Mouse (Mus musculus) lung, postnatal 0 days (tissue): Measurements from ENCODE around the gene Rab5if. TPM values are rescaled to one million over a fixed set of nuclear protein-coding genes. Genes with fewer than 3 reads are reported as not detected.
"Not testable (repeated sequence)": the region's sequence is repeated elsewhere in the genome, so short reads cannot be mapped to it uniquely, and the experiment has no call there.

Experiments used
- ATAC-seq: fragments of 200-750 bp; cut with Nextera tagmentation; 2 replicates; pipeline ENCODE4 v1.8.0; 2017; ENCODE audit warnings: moderate library complexity
- DNase-seq: peaks from one replicate; pipeline ENCODE4 v3.0.0-alpha.2; 2016; ENCODE audit warnings: low spot score
- H3K27ac ChIP-seq: fragments of 300-500 bp; sonication (generic); 2 replicates; pipeline ENCODE4 v1.5.1; 2014; ENCODE audit warnings: antibody characterized with exemption, mild to moderate bottlenecking, low read length, mixed read lengths
- H3K27me3 ChIP-seq: fragments of 300-500 bp; sonication (generic); replicated peaks from 2 replicates; pipeline ENCODE4 v1.6.1; 2014; ENCODE audit warnings: low read length, mixed read lengths; ENCODE audit not compliant: insufficient read depth
- H3K36me3 ChIP-seq: fragments of 300-500 bp; sonication (generic); 2 replicates; pipeline ENCODE4 v1.6.1; 2014; ENCODE audit warnings: low read length, mixed read lengths; ENCODE audit not compliant: insufficient read depth
- H3K4me1 ChIP-seq: fragments of 300-500 bp; sonication (generic); 2 replicates; pipeline ENCODE4 v1.6.1; 2014; ENCODE audit warnings: antibody characterized with exemption, low read depth, low read length, mixed read lengths; ENCODE audit not compliant: insufficient read depth
- H3K4me2 ChIP-seq: fragments of 300-500 bp; sonication (generic); replicated peaks from 2 replicates; pipeline ENCODE4 v1.6.1; 2014; ENCODE audit warnings: low read depth, mild to moderate bottlenecking, low read length, moderate library complexity, mixed read lengths
- H3K4me3 ChIP-seq: fragments of 300-500 bp; sonication (generic); 2 replicates; pipeline ENCODE4 v1.5.1; 2014; ENCODE audit warnings: low read depth, low read length
- H3K9ac ChIP-seq: fragments of 300-500 bp; sonication (generic); replicated peaks from 2 replicates; pipeline ENCODE4 v1.6.1; 2014; ENCODE audit warnings: low read depth, mild to moderate bottlenecking
- H3K9me3 ChIP-seq: fragments of 300-500 bp; sonication (generic); 2 replicates; pipeline ENCODE4 v1.6.1; 2016; ENCODE audit warnings: low read length, mixed read lengths
- CTCF ChIP-seq: IDR thresholded peaks from 2 replicates; pipeline ENCODE4 v1.5.1; 2016; ENCODE audit warnings: antibody characterized with exemption, mild to moderate bottlenecking
- EP300 ChIP-seq: IDR thresholded peaks from 2 replicates; pipeline ENCODE4 v1.6.1; 2016; ENCODE audit warnings: antibody characterized with exemption, mild to moderate bottlenecking, control low read depth
- WGBS: fragments of 180-500 bp; shearing (Covaris S2); extraction: QIAGEN DNeasy Blood & Tissue Kit; methylation state at CpG from one replicate; pipeline ENCODE4 v1.1.7; 2014; 5-methylcytosine and 5-hydroxymethylcytosine counted together
- polyA plus RNA-seq: library from polyadenylated mRNA; unstranded; fragments of >200 nt; fragmentation: Nextera tagmentation; extraction: Ambion mirVana; gene quantifications from 2 replicates; pipeline ENCODE4 v1.2.1, GENCODE M21; 2015

Gene Rab5if
- polyA plus RNA-seq, 1 experiment from 2014 or later, result 271 TPM

DNA sequence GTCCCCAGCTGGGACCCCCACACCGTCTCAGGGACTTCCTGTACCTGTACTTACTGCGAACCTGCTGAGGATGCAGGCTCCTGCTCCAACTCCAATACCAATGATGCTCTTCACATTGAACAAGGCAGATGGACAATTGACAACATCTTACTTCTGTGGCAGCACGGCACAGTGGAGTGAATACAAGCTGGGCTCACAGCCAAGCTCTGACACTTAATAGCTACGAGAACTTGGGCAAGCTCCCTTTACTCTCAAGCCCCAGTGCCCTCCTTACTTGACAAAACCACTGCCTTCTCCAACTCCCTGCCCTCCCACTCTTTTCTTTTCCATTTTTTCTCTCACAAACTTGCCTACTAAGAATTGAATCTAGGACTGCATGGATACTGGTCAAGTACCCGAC lies 50.3 kb downstream of the Rab5if start:
- Histone ChIP-seq H3K36me3 (no peaks in the 10 kb centered on the region), H3K9ac (no peak overlapping the region), H3K4me3 (no peak overlapping the region), H3K9me3 (no peaks in the 10 kb centered on the region), H3K4me2 (no peak overlapping the region), H3K27me3 (no peaks in the 10 kb centered on the region), H3K27ac (no peak overlapping the region), H3K4me1 (no peaks in the 10 kb centered on the region)
- no peak for TF ChIP-seq CTCF
- no peak for TF ChIP-seq EP300
- ATAC-seq, result no peak
- peak; percentile 51 for DNase-seq
- 44% methylated on average over 5 of the region's 5 CpGs for WGBS

DNA sequence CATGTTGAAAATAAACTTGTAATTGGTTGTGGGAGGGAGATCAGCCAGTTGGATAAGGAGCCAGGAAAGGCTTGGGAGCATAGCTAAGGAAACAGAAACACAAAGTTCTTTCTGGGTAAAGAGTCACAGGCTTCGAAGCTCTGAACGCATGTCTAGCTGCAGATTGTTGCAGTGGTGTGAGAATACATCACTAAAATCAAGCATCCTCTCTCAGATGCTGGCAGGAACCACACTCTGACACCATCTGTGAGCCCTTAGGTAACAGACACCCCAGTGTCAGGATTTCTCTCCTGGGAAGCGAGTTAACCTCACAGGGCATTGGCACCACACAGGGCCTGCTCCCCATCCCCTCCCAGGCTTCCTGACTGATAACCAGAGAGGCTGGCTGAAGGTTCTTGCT lies 52.6 kb downstream of the Rab5if start:
- WGBS, result 76% methylated on average over 3 of the region's 3 CpGs
- H3K4me2 ChIP-seq, result no peak overlapping the region
- no peaks in the 10 kb centered on the region for H3K9me3 ChIP-seq
- no peak overlapping the region for H3K4me3 ChIP-seq
- DNase-seq (no peak), ATAC-seq (no peak)
- no peak overlapping the region for H3K9ac ChIP-seq
- H3K27ac ChIP-seq, result no peak overlapping the region
- TF ChIP-seq CTCF, result no peak
- TF ChIP-seq EP300, result no peak
- no peaks in the 10 kb centered on the region for H3K27me3 ChIP-seq
- no peaks in the 10 kb centered on the region for H3K4me1 ChIP-seq
- H3K36me3 ChIP-seq, result no peaks in the 10 kb centered on the region

DNA sequence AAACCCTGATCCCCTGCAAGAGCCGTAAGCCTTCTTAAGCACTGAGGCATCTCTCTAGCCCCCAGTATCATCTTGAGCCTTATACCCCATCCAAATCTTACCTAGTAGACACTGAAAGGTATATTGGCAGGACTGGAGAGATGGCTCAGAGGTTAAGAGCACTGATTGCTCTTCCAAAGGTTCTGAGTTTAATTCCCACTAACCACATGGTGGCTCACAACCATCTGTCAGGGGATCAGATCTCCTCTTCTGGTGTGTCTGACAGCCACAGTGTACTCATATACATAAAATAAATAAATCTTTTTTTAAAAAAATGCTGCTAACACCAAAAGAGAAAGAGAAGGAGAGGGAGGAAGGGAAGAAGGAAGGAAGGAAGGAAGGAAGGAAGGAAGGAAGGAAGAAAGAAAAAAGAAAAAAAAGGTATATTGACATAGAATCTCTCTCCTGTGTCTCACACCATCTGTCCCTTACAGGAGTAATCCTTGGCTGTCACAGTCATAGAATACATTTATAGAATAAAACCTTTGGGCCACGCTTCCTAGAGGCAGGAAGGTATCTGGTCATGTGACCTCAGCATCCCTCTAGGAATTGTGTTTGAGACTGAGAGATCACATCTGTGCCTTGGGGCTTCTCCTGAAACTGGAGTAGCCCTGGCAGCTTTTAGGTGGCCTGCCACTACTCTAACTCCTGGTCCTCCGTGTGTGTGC lies 53.6 kb downstream of the Rab5if start:
- H3K4me3 ChIP-seq, result no peak overlapping the region
- no peak overlapping the region for H3K27ac ChIP-seq
- no peaks in the 10 kb centered on the region for H3K4me1 ChIP-seq
- DNase-seq (no peak), ATAC-seq (no peak)
- H3K9ac ChIP-seq, result no peak overlapping the region
- TF ChIP-seq EP300, result no peak
- TF ChIP-seq CTCF, result no peak
- no peaks in the 10 kb centered on the region for H3K27me3 ChIP-seq
- no peaks in the 10 kb centered on the region for H3K36me3 ChIP-seq
- WGBS, result 73% methylated on average over 3 of the region's 3 CpGs
- H3K4me2 ChIP-seq, result no peak overlapping the region
- H3K9me3 ChIP-seq, result no peaks in the 10 kb centered on the region

DNA sequence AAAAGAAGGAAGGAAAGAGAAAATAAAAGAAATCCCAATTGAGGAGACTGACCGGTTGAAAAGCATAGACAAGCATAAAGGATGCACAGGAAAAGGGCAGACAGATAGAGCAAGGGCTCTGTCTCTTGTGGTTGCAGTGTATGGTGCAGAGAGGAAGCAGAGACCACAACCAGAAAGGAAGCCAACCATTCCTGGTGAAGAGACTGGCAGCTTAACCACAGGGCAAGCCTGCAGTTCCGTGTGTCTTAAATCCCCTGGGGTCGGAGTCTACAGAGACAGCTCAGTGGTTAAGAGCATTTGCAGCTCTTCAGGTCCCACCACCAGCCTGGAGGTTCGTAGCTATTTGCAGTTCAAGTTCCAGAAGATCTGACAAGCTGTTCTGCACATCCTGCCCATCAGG lies 55.6 kb downstream of the Rab5if start:
- ATAC-seq (no peak), DNase-seq (no peak)
- no peaks in the 10 kb centered on the region for H3K9me3 ChIP-seq
- no peaks in the 10 kb centered on the region for H3K27me3 ChIP-seq
- no peak overlapping the region for H3K9ac ChIP-seq
- no peaks in the 10 kb centered on the region for H3K36me3 ChIP-seq
- no peaks in the 10 kb centered on the region for H3K4me1 ChIP-seq
- H3K27ac ChIP-seq, result no peak overlapping the region
- H3K4me2 ChIP-seq, result no peak overlapping the region
- H3K4me3 ChIP-seq, result no peak overlapping the region
- TF ChIP-seq EP300, result no peak
- no peak for TF ChIP-seq CTCF
- 51% methylated on average over 4 of the region's 4 CpGs for WGBS

DNA sequence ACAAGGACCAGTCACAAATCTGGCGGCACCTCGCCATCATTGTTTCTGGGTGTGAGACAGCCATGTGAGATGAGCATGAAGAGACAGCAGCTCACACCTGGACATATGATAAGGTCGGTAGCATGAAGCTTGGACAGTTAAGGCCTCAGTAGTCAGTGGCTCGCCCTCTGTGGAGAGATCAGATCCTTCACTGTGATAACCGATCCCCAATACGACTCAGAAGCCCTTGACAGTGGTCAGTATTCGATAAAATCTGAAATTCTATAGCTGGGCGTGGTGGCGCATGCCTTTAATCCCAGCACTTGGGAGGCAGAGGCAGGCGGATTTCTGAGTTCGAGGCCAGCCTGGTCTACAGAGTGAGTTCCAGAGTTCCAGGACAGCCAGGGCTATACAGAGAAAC lies 56.3 kb downstream of the Rab5if start:
- not testable (repeated sequence) for ATAC-seq, H3K4me1 ChIP-seq, H3K27ac ChIP-seq, H3K36me3 ChIP-seq, H3K4me2 ChIP-seq, H3K9ac ChIP-seq, H3K4me3 ChIP-seq, DNase-seq, H3K27me3 ChIP-seq, H3K9me3 ChIP-seq
- WGBS, result 87% methylated on average over 11 of the region's 11 CpGs

DNA sequence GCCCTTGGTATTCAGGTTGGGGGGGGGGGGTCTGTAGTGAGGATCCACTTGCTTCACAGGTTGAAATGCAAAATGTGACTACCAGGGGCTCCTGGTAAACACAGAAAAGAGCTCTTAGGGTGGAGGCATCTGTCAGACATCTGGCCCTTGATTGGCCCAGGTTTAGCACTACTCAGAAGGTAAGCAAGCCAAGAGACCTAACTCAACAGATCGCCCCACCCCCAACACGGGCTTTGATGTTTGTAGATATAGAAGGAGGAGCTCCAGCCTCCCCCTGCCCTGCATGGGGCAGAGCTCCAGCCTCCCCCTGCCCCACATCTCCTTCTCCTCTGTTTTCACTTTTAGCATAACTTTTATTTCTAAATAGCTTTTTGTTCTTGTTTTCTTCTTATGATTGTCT lies 56.9 kb downstream of the Rab5if start:
- H3K9me3 ChIP-seq, result no peaks in the 10 kb centered on the region
- no peaks in the 10 kb centered on the region for H3K4me1 ChIP-seq
- no peaks in the 10 kb centered on the region for H3K36me3 ChIP-seq
- ATAC-seq (no peak), DNase-seq (no peak)
- 36% methylated on average over 2 of the region's 2 CpGs for WGBS
- no peak overlapping the region for H3K27ac ChIP-seq
- H3K9ac ChIP-seq, result no peak overlapping the region
- H3K27me3 ChIP-seq, result no peaks in the 10 kb centered on the region
- no peak overlapping the region for H3K4me3 ChIP-seq
- no peak overlapping the region for H3K4me2 ChIP-seq
- TF ChIP-seq EP300 (no peak), CTCF (no peak)

DNA sequence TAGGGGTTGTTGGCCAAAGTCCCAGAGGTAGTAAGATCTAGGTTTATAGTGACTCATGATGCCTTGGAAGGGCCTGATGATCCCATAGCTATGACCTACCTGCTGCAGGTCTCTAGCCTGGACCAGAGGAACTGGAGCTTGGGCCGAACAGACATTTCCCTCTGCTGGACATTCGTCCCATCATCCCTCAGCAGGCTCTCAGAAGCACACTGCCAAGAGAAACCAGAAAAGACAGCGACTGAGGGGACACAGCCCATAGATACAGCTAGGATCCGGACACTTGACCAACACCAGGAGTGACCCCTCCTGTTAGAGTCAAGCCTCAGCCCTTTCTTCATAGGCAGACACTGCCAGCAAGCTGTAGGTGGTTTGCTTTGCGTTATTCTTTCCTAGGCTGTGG lies 60.1 kb downstream of the Rab5if start:
- H3K27ac ChIP-seq, result no peak overlapping the region
- H3K9me3 ChIP-seq, result no peaks in the 10 kb centered on the region
- WGBS, result 81% methylated on average over 5 of the region's 5 CpGs
- TF ChIP-seq CTCF (no peak), EP300 (no peak)
- H3K36me3 ChIP-seq, result no peaks in the 10 kb centered on the region
- ATAC-seq (no peak), DNase-seq (no peak)
- no peak overlapping the region for H3K4me3 ChIP-seq
- H3K4me2 ChIP-seq, result no peak overlapping the region
- H3K27me3 ChIP-seq, result no peaks in the 10 kb centered on the region
- H3K4me1 ChIP-seq, result no peaks in the 10 kb centered on the region
- no peak overlapping the region for H3K9ac ChIP-seq

Other genes with a start within 250 kb of the Rab5if start
- 70.3 and 74.0 TPM in 2 replicates for gene Dlgap4, start 249.4 kb upstream of the Rab5if start, polyA plus RNA-seq
- 222 and 240 TPM in 2 replicates for gene Myl9, start 87.7 kb upstream of the Rab5if start, polyA plus RNA-seq
- gene Tgif2, start 23.1 kb upstream of the Rab5if start, polyA plus RNA-seq, result 13.7 and 15.1 TPM in 2 replicates
- 4.1 and 5.5 TPM in 2 replicates for gene 4930518I15Rik, start 5.2 kb upstream of the Rab5if start, polyA plus RNA-seq
- 0.49 and 0.65 TPM in 2 replicates for gene Sla2, start 24.1 kb downstream of the Rab5if start, polyA plus RNA-seq
- gene Ndrg3, start 128.9 kb downstream of the Rab5if start, polyA plus RNA-seq, result 22.8 and 25.4 TPM in 2 replicates
- 7.2 and 9.5 TPM in 2 replicates for gene Dsn1, start 144.0 kb downstream of the Rab5if start, polyA plus RNA-seq
- gene Soga1, start 216.1 kb downstream of the Rab5if start, polyA plus RNA-seq, result 2.5 and 3.1 TPM in 2 replicates
- gene Tldc2, start 223.9 kb downstream of the Rab5if start, polyA plus RNA-seq, result not detected in 2 replicates